Mouse (Mus musculus) erythroblast, embryonic 14.5 days (primary cell): ENCODE data around the gene Tmem182. TPM values are rescaled to one million over a fixed set of nuclear protein-coding genes. Genes with fewer than 3 reads are reported as not detected.

Experiments
- H3K27me3 ChIP-seq: 2 replicates; pipeline ENCODE4 v1.6.1; 2012; ENCODE audit warnings: inconsistent platforms; ENCODE audit not compliant: control insufficient read depth
- H3K36me3 ChIP-seq: 2 replicates; pipeline ENCODE4 v1.6.1; 2012; ENCODE audit warnings: mild to moderate bottlenecking, inconsistent platforms; ENCODE audit not compliant: control insufficient read depth
- H3K4me1 ChIP-seq: 2 replicates; pipeline ENCODE4 v1.6.1; 2012; ENCODE audit warnings: inconsistent platforms; ENCODE audit not compliant: control insufficient read depth
- H3K4me3 ChIP-seq: replicated peaks from 2 replicates; pipeline ENCODE3; 2012; ENCODE audit warnings: moderate library complexity, mild to moderate bottlenecking, inconsistent platforms
- H3K9me3 ChIP-seq: 2 replicates; pipeline ENCODE4 v1.6.1; 2012; ENCODE audit warnings: low read length, inconsistent platforms, mixed read lengths; ENCODE audit not compliant: control insufficient read depth
- GATA1 ChIP-seq: IDR thresholded peaks from 2 replicates; pipeline ENCODE4 v1.6.1; 2012; ENCODE audit warnings: low read length, inconsistent platforms, mixed read lengths
- TAL1 ChIP-seq: IDR thresholded peaks from 3 replicates; pipeline ENCODE4 v1.6.1; 2012; ENCODE audit warnings: low read length, inconsistent platforms, mixed read lengths
- polyA plus RNA-seq: library from polyadenylated mRNA; stranded (reverse); fragments of >175 nt; gene quantifications from 2 replicates; pipeline ENCODE4 v1.2.3, GENCODE M21; 2012

The Tmem182 gene
- polyA plus RNA-seq, 1 experiment: not detected

DNA sequence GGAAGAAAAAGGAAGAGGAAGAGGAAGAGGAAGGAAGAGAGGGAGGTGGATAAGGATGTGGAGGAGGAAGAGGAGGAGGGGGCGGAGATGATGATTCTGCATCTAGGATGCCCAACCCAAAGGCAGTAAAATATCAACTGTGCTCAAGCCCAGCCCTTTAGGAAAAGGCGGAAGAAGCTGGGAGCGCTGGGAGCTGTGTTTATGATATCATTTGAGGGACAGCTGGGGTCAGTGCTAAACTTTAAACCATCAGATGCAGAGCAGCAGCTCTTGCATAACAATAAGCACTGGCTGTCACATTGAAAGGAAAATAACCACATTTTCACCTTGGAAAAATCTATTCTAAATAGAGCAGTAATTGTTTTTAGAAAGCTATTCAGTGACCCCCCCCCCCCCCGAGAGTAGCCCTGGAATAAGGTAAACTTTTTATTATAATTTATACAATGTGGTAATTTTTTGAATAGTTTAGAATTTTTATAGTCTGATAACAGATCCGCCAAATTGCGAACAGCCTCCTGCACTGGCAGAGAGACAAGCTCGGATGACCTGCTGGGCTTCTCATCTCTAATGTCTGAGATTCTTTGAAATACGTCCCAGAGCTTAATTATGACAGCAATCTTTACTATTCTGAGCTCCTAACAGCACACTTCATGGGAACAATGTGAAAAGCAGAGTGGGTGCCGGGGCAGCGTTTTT is 68.5 kb downstream of the Tmem182 start:
- Histone ChIP-seq H3K27me3 (no peaks in the 10 kb centered on the region), H3K4me3 (no peak overlapping the region), H3K4me1 (no peaks in the 10 kb centered on the region), H3K9me3 (no peaks in the 10 kb centered on the region), H3K36me3 (no peaks in the 10 kb centered on the region)
- TF ChIP-seq GATA1: no peak
- TF ChIP-seq TAL1: no peak

DNA sequence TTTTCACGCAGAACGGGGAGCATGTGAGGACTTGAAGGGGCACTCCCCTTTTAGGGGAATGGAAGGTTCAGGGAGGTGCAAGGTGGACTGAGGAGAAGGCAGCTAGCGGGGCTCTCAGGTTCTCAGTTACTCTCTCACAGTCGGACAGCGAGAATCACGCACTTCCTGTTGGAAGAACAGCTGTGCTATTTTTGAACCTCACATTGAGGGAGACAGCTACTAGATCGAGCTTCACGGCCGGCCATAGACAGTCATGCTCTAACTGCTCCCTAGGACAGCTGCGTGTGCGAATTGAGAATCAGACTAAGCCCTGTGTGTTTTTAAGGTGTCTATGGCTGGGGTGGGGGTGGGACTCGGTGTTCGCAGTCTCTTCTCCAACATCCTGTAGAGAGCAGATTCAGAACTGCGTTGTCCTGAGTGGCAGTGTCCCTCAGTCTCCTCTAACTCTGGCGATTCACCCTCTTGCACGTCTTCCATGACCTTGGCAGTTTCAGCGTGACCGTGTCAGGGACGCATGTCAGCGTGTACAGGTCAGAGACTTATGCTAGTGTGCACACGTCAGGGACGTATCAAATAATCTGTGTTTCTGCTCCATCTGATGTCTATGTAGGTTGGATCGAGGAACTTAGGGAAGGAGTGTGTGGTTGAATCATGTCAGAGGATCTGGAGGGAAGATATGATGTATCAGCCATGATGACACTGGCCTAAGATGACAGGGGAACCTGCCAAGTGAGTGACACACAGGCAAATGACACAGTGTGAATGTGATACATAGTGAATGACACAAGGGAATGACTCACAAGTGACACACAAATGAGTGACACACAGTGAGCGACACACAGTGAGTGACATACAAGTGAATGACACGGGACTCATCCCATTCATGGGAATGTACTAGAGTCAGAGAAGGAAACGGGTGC is 69.3 kb downstream of the Tmem182 start:
- Histone ChIP-seq H3K9me3 (no peaks in the 10 kb centered on the region), H3K4me3 (no peak overlapping the region), H3K4me1 (no peaks in the 10 kb centered on the region), H3K36me3 (no peaks in the 10 kb centered on the region), H3K27me3 (no peaks in the 10 kb centered on the region)
- TF ChIP-seq TAL1 (no peak), GATA1 (no peak)

DNA sequence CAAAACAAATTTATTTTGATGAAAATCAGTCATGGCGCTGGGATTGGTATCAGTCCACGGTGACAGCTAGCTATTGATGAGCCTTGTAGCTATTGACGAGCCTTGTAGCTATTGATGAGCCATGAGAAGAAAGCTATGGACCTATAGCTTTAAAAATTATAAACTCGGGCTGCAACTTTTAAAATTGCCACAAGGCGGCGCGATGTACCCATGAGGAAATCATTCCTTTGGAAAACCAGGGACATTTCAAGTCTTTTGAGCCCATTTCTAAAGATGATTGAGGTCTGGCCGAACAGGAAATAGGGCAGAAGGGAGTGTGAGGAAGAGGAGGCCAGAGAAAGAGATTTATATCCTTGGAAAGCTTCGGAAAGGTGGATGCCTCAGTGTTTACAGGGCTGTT is 73.7 kb downstream of the Tmem182 start:
- TF ChIP-seq GATA1: no peak
- no peak for TF ChIP-seq TAL1
- H3K4me3 ChIP-seq: no peak overlapping the region

DNA sequence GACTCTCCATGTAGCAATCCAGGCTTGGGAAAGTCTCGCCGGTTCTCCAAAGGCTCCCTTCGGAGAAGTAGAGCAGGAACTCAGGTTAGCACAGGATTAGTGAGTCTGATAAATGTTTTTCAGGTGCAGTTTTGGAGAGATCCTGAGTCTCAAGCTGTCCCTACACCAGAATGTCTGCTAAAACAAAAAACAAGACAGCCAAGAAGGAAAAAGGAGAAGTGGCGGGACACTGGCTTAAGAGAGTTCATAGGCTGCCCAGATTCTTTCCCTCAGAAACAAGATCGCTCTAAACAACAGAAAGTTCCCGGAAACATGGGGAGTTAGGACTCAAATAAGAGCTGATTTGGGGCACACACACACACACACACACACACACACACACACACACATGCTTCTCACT is 74.1 kb downstream of the Tmem182 start:
- Histone ChIP-seq H3K9me3 (no peaks in the 10 kb centered on the region), H3K4me1 (no peaks in the 10 kb centered on the region), H3K27me3 (no peaks in the 10 kb centered on the region), H3K4me3 (no peak overlapping the region), H3K36me3 (no peaks in the 10 kb centered on the region)
- TF ChIP-seq GATA1: no peak
- no peak for TF ChIP-seq TAL1

More for the DNA sequence above, 73.7 kb downstream of the Tmem182 start:
- no peaks in the 10 kb centered on the region for H3K36me3 ChIP-seq
- no peaks in the 10 kb centered on the region for H3K4me1 ChIP-seq
- no peaks in the 10 kb centered on the region for H3K9me3 ChIP-seq
- no peaks in the 10 kb centered on the region for H3K27me3 ChIP-seq

DNA sequence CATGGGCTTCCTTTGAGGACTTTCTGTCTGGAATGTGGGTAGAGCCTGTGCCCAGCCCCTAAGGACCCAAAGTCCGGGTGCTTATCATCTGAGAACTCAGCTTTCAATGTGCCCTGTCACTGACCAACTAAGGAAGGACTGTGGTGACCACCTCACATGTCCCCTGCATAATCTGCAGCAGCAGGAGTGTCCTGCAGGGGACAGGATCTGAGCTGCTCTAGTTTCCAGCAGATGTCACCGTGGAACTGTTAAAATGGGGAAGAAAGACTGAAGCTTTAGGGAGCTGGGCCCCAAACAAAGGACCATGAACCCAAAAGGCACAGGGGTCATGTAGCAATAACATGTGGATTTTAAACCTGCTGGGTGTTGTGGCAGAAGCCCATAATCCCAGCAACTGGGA is 75.1 kb downstream of the Tmem182 start:
- no peak overlapping the region for H3K4me3 ChIP-seq
- H3K27me3 ChIP-seq: no peaks in the 10 kb centered on the region
- H3K4me1 ChIP-seq: no peaks in the 10 kb centered on the region
- H3K9me3 ChIP-seq: no peaks in the 10 kb centered on the region
- no peaks in the 10 kb centered on the region for H3K36me3 ChIP-seq
- TF ChIP-seq TAL1 (no peak), GATA1 (no peak)

DNA sequence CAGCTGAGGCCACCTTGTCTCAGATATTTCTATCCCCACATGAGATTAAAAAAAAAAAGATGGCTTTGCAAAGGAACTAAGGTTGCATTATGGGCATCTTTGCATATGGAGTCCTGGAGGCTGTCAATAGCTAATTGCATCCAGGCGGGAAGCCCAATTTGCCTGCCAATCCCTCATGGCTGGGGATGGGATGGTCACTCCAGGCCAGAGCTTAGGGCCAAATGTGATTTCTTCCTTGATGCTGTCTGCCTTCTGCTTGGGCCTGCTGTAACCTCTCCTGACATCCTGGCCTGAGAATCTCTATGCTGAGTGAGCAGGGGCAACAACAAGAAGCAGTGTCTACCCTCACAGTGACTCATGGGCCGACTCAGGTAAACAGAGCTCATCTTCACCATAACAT is 78.5 kb downstream of the Tmem182 start:
- H3K27me3 ChIP-seq: no peaks in the 10 kb centered on the region
- TF ChIP-seq TAL1 (no peak), GATA1 (no peak)
- H3K4me1 ChIP-seq: no peaks in the 10 kb centered on the region
- H3K4me3 ChIP-seq: no peak overlapping the region
- H3K36me3 ChIP-seq: no peaks in the 10 kb centered on the region
- no peaks in the 10 kb centered on the region for H3K9me3 ChIP-seq

DNA sequence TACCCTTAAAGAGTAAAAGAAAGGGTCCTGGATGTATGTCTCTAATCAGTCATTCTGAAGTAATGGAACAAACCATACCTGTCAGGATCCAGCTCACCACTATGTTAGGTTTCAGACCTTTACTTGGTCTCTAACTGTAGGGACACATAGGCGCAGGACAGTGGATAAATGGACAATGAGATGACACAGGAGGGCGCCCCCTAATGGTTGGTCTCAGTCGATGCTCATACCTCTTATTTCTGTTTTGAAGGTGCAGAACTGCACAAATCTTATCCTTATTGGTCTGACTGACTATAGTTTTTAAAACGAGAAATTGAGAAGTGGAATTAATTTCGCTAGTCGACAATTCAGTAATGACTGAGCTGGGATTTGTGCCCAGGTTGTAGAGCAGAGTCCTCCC is 79.5 kb downstream of the Tmem182 start:
- H3K27me3 ChIP-seq: no peaks in the 10 kb centered on the region
- no peaks in the 10 kb centered on the region for H3K36me3 ChIP-seq
- H3K4me3 ChIP-seq: no peak overlapping the region
- no peaks in the 10 kb centered on the region for H3K9me3 ChIP-seq
- TF ChIP-seq TAL1 (no peak), GATA1 (no peak)
- H3K4me1 ChIP-seq: no peaks in the 10 kb centered on the region

DNA sequence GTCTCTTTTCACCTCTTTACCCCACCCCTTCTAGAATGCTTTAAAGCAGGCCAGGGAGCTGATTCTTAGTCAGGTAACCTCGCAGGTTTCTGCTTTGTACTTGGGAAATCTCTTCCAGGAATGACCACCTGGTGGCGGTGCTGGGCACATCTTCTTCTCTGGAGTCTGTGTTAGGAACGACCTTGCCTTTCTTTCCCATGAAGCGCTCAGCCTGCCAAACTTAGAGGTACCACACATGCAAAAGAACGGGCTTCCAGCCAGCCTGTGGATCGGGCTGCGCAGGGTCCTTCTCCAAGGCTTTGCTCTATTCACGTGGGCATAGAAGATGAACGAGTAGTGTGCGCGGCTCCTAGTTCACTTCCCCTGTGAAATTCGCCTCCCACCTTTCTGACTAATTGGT is 82.3 kb downstream of the Tmem182 start:
- Histone ChIP-seq H3K4me3 (no peak overlapping the region), H3K27me3 (no peaks in the 10 kb centered on the region), H3K9me3 (no peaks in the 10 kb centered on the region), H3K36me3 (no peaks in the 10 kb centered on the region), H3K4me1 (no peaks in the 10 kb centered on the region)
- TF ChIP-seq GATA1 (no peak), TAL1 (no peak)

DNA sequence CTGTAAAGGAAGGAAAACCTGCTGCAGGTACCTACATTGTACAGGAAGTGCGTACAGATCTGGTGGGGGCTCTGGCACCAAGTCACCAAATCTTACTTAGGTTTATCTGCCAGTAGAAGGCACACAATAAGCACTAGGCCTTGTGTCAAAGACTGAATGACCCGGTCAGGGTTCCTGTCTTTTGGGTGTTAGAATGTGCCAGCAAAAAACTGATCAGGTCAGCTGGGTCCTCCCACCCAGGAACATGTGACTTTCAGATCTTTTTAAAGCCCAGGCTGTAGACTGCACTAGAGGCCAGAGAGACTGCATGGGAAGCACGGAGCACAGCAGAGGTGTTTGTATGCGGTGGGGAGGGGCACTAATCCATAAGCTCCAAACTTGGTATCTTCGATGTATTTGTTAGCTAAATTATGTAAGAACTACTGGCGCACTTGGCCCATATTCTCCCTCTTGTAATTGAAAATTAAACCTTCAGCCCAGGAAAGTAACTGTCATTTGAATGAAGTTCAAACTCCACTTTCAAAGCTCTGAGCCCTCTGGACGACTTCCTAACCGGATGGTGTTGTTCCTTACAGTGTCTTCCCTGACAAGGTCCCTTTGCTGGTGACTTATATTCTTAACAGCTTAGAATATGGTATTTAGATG is 83.1 kb downstream of the Tmem182 start:
- Histone ChIP-seq H3K27me3 (no peaks in the 10 kb centered on the region), H3K9me3 (no peaks in the 10 kb centered on the region), H3K4me3 (no peak overlapping the region), H3K36me3 (no peaks in the 10 kb centered on the region), H3K4me1 (no peaks in the 10 kb centered on the region)
- TF ChIP-seq GATA1: no peak

DNA sequence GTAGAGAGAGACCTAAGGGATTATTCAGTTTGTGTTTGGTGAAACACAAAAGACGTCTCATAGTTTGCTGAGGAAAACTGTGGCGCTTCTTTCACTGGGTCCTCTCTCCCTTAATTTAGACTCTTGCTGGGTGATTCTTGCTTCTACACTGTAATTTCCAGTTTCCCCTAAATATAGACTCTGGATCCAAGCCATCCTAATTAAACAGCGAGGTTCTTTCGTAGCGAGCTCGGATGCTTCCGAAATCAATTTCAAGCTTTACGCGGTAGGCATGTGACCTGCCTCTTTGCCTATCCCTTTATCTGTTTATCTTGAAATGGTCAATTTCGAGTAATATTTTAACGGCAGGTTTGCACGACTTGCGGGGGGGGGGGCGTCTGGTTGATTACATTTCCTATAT is 84.2 kb downstream of the Tmem182 start:
- Histone ChIP-seq H3K4me1 (no peaks in the 10 kb centered on the region), H3K4me3 (no peak overlapping the region), H3K9me3 (no peaks in the 10 kb centered on the region), H3K27me3 (no peaks in the 10 kb centered on the region), H3K36me3 (no peaks in the 10 kb centered on the region)
- TF ChIP-seq TAL1 (no peak), GATA1 (no peak)
